Comparison of ENCODE assay signal across 27 mouse cellular contexts in the genomic region with DNA sequence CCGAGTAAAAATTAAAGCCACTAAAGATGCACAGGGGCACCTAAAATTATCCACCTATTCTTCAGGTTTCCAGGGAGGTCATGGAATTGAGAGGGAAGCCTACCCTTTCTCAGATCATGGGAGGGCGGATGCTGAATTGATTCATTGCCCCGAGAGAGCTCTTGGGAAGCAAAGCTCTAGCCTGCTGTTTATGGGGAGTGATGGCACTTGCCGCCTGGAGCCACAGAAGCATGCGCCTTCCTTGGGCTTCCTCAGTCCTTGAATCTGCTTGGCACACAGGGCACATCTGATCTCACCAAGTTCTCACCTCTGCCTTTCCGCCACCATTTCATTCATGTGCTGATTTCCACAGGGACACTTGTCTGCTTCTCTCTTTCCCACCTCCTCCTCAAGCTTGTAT.
"Had no signal": no experiment of that assay in that cellular context is flagged by ENCODE, and none has a peak within 500 bp of the region (broad histone marks: within the 10 kb centered on the region; RNA-seq: fewer than 3 reads in every experiment).

No protein-coding gene starts in this region.

- H3K9ac ChIP-seq: heart, embryonic 12.5 days; hindbrain, embryonic 12.5 days; hindbrain, embryonic 14.5 days; intestine, embryonic 15.5 days; kidney, embryonic 15.5 days; limb, embryonic 13.5 days; limb, embryonic 15.5 days; liver, embryonic 12.5 days; liver, embryonic 14.5 days had no signal

- DNase-seq: gastrocnemius, adult 2 months; gastrocnemius, postnatal 10 days; gastrocnemius, postnatal 25 days; heart, postnatal 10 days; heart, postnatal 4 days; kidney, adult 18-20 months; kidney, adult 9 months; kidney, postnatal 10 days; kidney, postnatal 25 days; kidney, postnatal 4 days; layer of hippocampus, adult 9-11 months; layer of hippocampus, postnatal 36 days; left cerebral cortex, postnatal 4 days had no signal

- H3K27me3 ChIP-seq: kidney, embryonic 15.5 days had no signal

- H3K4me3 ChIP-seq: gastrocnemius, adult 2 months; heart, embryonic 10.5 days; heart, embryonic 12.5 days; hindbrain, embryonic 10.5 days; hindbrain, embryonic 12.5 days; intestine, embryonic 15.5 days; kidney, embryonic 15.5 days; limb, embryonic 13.5 days; limb, embryonic 15.5 days; liver, embryonic 12.5 days had no signal

- H3K9me3 ChIP-seq: heart, embryonic 10.5 days; heart, embryonic 12.5 days; hindbrain, embryonic 10.5 days; hindbrain, embryonic 12.5 days; intestine, embryonic 15.5 days; kidney, embryonic 15.5 days; limb, embryonic 13.5 days; limb, embryonic 15.5 days; liver, embryonic 12.5 days had no signal

- ATAC-seq: hindbrain, embryonic 16.5 days; inflammation-experienced regulatory T-cells, adult 6 months; intestine, embryonic 15.5 days; intestine, postnatal 0 days; liver, embryonic 12.5 days had no signal

- H3K27ac ChIP-seq: gastrocnemius, adult 2 months; heart, embryonic 10.5 days; hindbrain, embryonic 10.5 days; hindbrain, embryonic 12.5 days; hindbrain, embryonic 14.5 days; intestine, embryonic 15.5 days; kidney, embryonic 15.5 days; limb, embryonic 13.5 days; limb, embryonic 15.5 days; liver, embryonic 12.5 days; liver, embryonic 14.5 days had no signal

- H3K4me2 ChIP-seq: heart, embryonic 12.5 days; hindbrain, embryonic 12.5 days; hindbrain, embryonic 14.5 days; intestine, embryonic 15.5 days; kidney, embryonic 15.5 days; limb, embryonic 13.5 days; limb, embryonic 15.5 days; liver, embryonic 12.5 days had no signal
